Mouse (Mus musculus) G1E (cell line): ENCODE data around the gene Atp5k.

Experiments
- CTCF ChIP-seq: IDR thresholded peaks from 2 replicates; pipeline ENCODE4 v1.5.1; 2012; ENCODE audit warnings: low read depth, low read length, inconsistent platforms, mixed read lengths
- POLR2AphosphoS5 ChIP-seq: IDR thresholded peaks from 2 replicates; pipeline ENCODE4 v1.6.1; 2012; ENCODE audit warnings: low read depth, low read length, inconsistent platforms; ENCODE audit not compliant: insufficient replicate concordance
- TAL1 ChIP-seq: conservative IDR thresholded peaks from 2 replicates; pipeline ENCODE4 v1.6.1; 2012; ENCODE audit warnings: low read depth, low read length, inconsistent platforms, mixed read lengths

- no peak for TF ChIP-seq CTCF
- no peak for TF ChIP-seq TAL1
- TF ChIP-seq POLR2AphosphoS5: no peak
Measured at GRCm38 (mm10) chr5:108447857-108448256, 13.6 kb upstream of the Atp5k start.
